Mouse (Mus musculus) limb, embryonic 11.5 days (tissue): Measurements from ENCODE around the gene Stk26. TPM values are rescaled to one million over a fixed set of nuclear protein-coding genes. Genes with fewer than 3 reads are reported as not detected.

Source experiments
- ATAC-seq: fragments of 200-750 bp; cut with Nextera tagmentation; 2 replicates; pipeline ENCODE4 v1.8.0; 2017; ENCODE audit warnings: low read depth; ENCODE audit not compliant: insufficient number of reproducible peaks, low FRiP score, low TSS enrichment
- DNase-seq: peaks from one replicate; pipeline ENCODE4 v3.0.0-alpha.2; 2015; ENCODE audit warnings: low spot score
- H3K27ac ChIP-seq: fragments of 300-500 bp; sonication (generic); replicated peaks from 2 replicates; pipeline ENCODE4 v1.5.1; 2014; ENCODE audit warnings: low read depth, mild to moderate bottlenecking, low read length
- H3K27me3 ChIP-seq: fragments of 300-500 bp; sonication (generic); 2 replicates; pipeline ENCODE4 v1.6.1; 2014; ENCODE audit warnings: mild to moderate bottlenecking, low read length, mixed read lengths; ENCODE audit not compliant: control insufficient read depth, insufficient read depth
- H3K36me3 ChIP-seq: fragments of 300-500 bp; sonication (generic); 2 replicates; pipeline ENCODE4 v1.6.1; 2014; ENCODE audit warnings: mild to moderate bottlenecking, low read length, moderate library complexity, mixed read lengths; ENCODE audit not compliant: control insufficient read depth, insufficient read depth
- H3K4me1 ChIP-seq: fragments of 300-500 bp; sonication (generic); 2 replicates; pipeline ENCODE4 v1.6.1; 2014; ENCODE audit warnings: low read length, mixed read lengths; ENCODE audit not compliant: control insufficient read depth, insufficient read depth
- H3K4me2 ChIP-seq: fragments of 300-500 bp; sonication (generic); 2 replicates; pipeline ENCODE4 v1.6.1; 2014; ENCODE audit warnings: low read depth, mild to moderate bottlenecking, moderate library complexity; ENCODE audit not compliant: severe bottlenecking
- H3K4me3 ChIP-seq: fragments of 300-500 bp; sonication (generic); 2 replicates; pipeline ENCODE4 v1.5.1; 2014; ENCODE audit warnings: low read depth, low read length
- H3K9ac ChIP-seq: fragments of 300-500 bp; sonication (generic); 2 replicates; pipeline ENCODE4 v1.6.1; 2014; ENCODE audit warnings: mild to moderate bottlenecking, low read length
- H3K9me3 ChIP-seq: fragments of 300-500 bp; sonication (generic); 2 replicates; pipeline ENCODE4 v1.6.1; 2016; ENCODE audit warnings: low read length; ENCODE audit not compliant: control insufficient read depth
- WGBS: fragments of 180-500 bp; shearing (Covaris S2); extraction: QIAGEN DNeasy Blood & Tissue Kit; methylation state at CpG from one replicate; pipeline ENCODE4 v1.1.7; 2014; 5-methylcytosine and 5-hydroxymethylcytosine counted together
- polyA plus RNA-seq: library from polyadenylated mRNA; unstranded; fragments of >200 nt; fragmentation: Nextera tagmentation; extraction: Ambion mirVana; gene quantifications from 2 replicates; pipeline ENCODE4 v1.2.1, GENCODE M21; 2014

Stk26 gene
- polyA plus RNA-seq, 1 experiment from 2014 or later, result 14.1 TPM

DNA sequence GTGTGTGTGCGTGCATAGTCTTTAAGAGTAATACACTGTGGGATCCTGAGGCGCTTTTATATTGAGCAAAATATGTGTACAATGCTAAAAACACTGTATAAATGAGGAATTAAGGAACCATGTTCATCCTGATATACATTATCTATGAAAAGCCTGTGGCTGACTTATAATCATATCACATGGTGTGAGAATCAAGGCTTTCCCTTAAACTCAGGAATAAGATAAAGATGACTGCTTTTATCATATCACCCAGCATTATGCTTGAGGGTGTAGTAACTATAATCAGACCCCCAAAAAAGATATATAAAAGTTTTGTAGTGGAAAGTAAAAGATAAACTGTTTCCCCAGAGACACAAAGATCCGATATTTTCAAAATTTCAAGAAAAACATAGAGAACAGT lies 62.6 kb downstream of the Stk26 start:
- H3K4me2 ChIP-seq, result no peak overlapping the region
- 81% methylated on average over 3 of the region's 3 CpGs for WGBS

DNA sequence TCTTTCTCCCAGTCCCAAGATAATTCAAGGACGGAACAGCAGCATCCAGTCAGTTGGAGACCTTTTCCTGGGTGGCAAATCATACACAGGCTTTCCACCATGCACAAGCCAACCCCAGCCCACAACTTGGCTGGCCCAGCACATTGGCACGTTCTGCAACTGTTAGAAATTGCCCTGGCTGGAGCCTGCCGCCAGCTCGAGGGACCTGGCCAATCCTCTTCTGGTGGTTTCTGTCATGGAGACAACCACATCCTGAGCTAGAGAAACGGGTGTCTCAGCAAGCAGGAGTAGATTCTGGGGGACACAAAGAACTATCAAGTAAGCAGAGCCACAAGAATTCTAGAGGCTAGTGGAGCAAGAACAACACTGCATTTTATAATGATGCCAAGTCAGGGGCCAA lies 69.1 kb downstream of the Stk26 start:
- Histone ChIP-seq H3K27me3 (no peaks in the 10 kb centered on the region), H3K27ac (no peak overlapping the region), H3K36me3 (no peaks in the 10 kb centered on the region), H3K4me2 (no peak overlapping the region), H3K9me3 (no peaks in the 10 kb centered on the region), H3K4me3 (no peak overlapping the region), H3K9ac (no peak overlapping the region), H3K4me1 (no peaks in the 10 kb centered on the region)
- DNase-seq, result no peak
- 82% methylated on average over 5 of the region's 5 CpGs for WGBS
- no peak for ATAC-seq

More for the DNA sequence above, 62.6 kb downstream of the Stk26 start:
- Histone ChIP-seq H3K27ac (no peak overlapping the region), H3K4me3 (no peak overlapping the region), H3K9ac (no peak overlapping the region), H3K4me1 (no peaks in the 10 kb centered on the region), H3K27me3 (no peaks in the 10 kb centered on the region), H3K9me3 (no peaks in the 10 kb centered on the region), H3K36me3 (no peaks in the 10 kb centered on the region)
- DNase-seq (no peak), ATAC-seq (no peak)

DNA sequence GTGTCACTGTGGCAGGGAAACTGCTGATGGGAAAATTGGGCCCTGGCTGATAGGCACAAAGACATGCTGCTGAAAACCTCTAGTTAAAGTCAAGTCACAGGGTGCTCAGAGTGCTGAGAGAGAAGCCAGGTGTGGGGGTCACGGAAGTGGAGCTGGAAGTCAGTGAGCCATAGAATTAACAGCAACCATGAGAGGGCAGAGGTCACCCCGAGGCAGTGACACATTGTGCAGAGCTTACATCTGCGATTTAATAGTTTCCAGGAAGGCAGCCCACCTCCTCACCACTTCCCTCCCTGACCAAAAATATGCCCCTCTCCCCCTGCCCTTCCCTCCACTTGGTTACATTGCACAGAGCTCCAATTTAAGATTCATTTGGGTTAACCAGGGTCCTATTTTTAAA lies 76.5 kb downstream of the Stk26 start:
- no peak overlapping the region for H3K9ac ChIP-seq
- H3K4me3 ChIP-seq, result no peak overlapping the region
- H3K4me2 ChIP-seq, result no peak overlapping the region
- DNase-seq, result peak; percentile 67
- no peaks in the 10 kb centered on the region for H3K36me3 ChIP-seq
- H3K9me3 ChIP-seq, result no peaks in the 10 kb centered on the region
- peak overlapping the region; percentile 5; the same call in 1 of the 2 replicates for H3K27ac ChIP-seq
- peak; percentile 68 for ATAC-seq
- H3K27me3 ChIP-seq, result no peaks in the 10 kb centered on the region
- H3K4me1 ChIP-seq, result peaks cover 2% of the 10 kb centered on the region; the same call in 1 of the 2 replicates
- WGBS, result 26% methylated on average over 3 of the region's 3 CpGs

DNA sequence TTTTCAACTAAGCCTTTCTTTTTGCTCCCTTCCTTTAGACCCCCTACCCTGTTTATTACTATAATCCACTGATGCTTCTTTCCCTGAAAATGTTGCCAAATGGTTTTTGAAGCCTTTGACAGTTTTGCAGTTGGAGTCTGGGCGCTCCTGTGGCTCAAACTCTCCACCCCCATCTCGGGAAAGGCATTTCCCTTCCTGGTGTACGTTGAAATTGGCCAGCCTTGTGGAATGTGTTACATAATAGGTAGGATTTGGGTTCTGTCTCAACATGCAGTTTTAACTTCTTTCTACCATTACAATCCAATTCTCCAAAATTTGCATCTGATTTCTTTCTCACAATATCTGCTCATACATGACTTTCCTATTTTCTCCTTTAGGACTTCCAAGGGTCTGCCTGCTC lies 77.9 kb downstream of the Stk26 start:
- H3K4me3 ChIP-seq, result no peak overlapping the region
- no peaks in the 10 kb centered on the region for H3K9me3 ChIP-seq
- 38% methylated on average over 3 of the region's 3 CpGs for WGBS
- no peak overlapping the region for H3K4me2 ChIP-seq
- no peak for DNase-seq
- no peak overlapping the region for H3K27ac ChIP-seq
- no peak for ATAC-seq
- peaks cover 2% of the 10 kb centered on the region; the same call in 1 of the 2 replicates for H3K4me1 ChIP-seq
- no peaks in the 10 kb centered on the region for H3K36me3 ChIP-seq
- H3K9ac ChIP-seq, result no peak overlapping the region
- H3K27me3 ChIP-seq, result no peaks in the 10 kb centered on the region

DNA sequence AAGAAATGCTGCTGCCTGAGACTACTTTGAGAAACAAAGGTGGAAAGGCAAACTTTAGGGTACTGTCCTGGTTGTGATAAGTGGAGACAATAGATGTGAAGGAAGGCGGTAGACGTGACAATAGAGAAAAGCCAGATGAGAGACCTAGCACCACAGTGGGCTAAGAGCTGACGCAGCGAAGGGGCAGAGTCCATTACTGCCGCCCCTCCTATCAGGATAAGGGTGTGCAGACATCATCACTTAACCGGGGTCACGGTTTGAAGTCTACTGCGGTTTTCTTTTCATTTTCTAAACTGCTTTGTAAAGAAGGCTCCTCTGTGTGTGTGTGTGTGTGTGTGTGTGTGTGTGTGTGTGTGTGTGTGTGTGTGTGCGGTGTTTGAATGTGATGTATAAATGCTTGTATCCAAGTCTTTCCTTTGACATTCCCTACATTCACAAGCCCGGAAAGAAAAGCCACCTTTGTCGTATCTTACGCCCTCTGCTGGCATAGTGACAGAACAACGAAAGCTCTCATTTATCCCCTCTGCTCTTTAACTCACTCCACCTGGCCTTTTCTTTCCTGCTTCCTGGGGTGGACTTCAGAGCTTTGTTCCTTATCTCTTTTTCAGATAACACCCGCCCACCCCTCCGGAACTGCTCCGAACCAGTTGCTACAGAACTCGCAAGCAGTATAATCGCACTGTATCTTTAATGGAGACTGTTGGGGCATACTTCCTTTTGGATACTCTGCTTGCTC lies 84.0 kb downstream of the Stk26 start:
- DNase-seq, result no peak
- no peak overlapping the region for H3K4me3 ChIP-seq

DNA sequence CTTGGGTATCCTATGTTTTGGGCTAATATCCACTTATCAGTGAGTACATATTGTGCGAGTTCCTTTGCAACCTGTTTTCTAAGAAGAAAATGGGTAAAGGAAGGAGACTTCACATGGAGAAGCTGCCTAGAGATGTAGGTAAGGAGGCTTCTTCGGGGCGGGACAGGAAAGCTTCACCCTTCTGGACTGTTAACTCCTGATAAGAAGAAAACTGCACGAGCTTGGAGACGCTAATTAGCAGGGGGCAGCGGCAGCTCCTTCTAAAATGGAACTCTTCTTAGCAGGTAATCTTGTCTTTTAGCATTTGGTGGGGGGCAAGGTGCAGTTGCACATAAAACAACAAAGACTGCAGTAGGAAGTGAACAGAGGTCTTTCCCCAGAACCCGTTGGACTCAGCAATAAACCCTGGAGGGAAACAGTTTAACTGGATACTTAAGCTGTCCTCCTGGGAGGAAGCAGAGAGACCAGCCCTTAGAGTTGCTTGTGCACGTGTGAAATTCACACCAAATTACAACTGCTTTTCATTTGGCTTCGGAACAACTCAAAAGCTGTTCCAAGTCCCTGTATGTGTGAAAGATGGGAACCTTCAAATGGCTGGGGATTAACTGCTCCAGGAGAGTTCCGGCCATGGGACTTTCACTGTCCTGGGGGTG lies 86.2 kb downstream of the Stk26 start:
- H3K4me3 ChIP-seq, result no peak overlapping the region
- H3K27me3 ChIP-seq, result no peaks in the 10 kb centered on the region
- no peak overlapping the region for H3K4me2 ChIP-seq
- H3K4me1 ChIP-seq, result no peaks in the 10 kb centered on the region
- H3K27ac ChIP-seq, result no peak overlapping the region
- DNase-seq (no peak), ATAC-seq (no peak)
- H3K36me3 ChIP-seq, result no peaks in the 10 kb centered on the region
- H3K9me3 ChIP-seq, result no peaks in the 10 kb centered on the region
- WGBS, result 42% methylated on average over 10 of the region's 10 CpGs
- no peak overlapping the region for H3K9ac ChIP-seq

More for the DNA sequence above, 84.0 kb downstream of the Stk26 start:
- no peak overlapping the region for H3K4me2 ChIP-seq
- H3K36me3 ChIP-seq, result no peaks in the 10 kb centered on the region
- WGBS, result 54% methylated on average over 17 of the region's 18 CpGs
- no peaks in the 10 kb centered on the region for H3K27me3 ChIP-seq
- H3K4me1 ChIP-seq, result no peaks in the 10 kb centered on the region
- no peak overlapping the region for H3K27ac ChIP-seq
- H3K9me3 ChIP-seq, result no peaks in the 10 kb centered on the region
- H3K9ac ChIP-seq, result no peak overlapping the region
- no peak for ATAC-seq

DNA sequence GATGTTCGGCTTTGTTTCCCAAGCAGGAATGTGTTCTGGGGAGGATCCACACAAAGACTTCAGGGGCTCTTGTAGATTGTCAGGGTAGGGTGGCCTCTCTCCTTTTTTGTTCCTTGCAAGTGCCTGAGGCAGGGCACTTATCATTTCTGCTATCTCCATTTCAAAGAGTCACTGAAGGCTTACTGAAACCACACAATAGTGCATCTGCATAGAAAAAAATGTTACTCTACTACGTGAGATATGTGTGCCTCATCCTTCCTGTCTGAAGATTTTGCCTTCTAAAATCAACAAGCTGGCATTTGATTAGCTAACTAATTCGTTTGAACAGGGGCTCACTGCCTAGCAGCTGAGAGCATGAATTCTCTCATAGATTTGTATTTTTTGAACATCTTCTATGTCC lies 89.5 kb downstream of the Stk26 start:
- Histone ChIP-seq H3K27me3 (no peaks in the 10 kb centered on the region), H3K27ac (no peak overlapping the region), H3K9me3 (no peaks in the 10 kb centered on the region), H3K4me3 (no peak overlapping the region), H3K36me3 (no peaks in the 10 kb centered on the region), H3K4me2 (no peak overlapping the region), H3K9ac (no peak overlapping the region), H3K4me1 (no peaks in the 10 kb centered on the region)
- DNase-seq (no peak), ATAC-seq (no peak)
- WGBS, result 64% methylated on average over 3 of the region's 3 CpGs

DNA sequence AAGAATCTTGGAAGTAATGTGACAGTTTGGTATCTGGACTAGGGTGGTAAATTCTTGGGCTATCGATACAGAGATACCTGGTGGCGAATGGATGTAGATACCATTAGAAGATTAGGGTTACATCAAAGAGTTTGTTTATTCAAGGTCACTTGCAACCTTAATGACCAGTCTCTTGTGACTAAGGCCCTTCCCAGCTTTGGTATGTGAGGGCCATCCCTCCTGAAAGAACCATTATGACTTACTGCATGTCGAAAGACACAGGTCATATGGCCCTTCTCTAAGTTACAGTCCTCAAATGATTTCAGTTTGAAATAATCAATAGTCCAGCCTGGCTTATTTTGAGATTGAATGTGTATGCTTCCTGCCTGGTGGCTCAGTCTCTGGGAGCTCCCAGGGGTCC lies 96.3 kb downstream of the Stk26 start:
- no peak for ATAC-seq
- H3K9me3 ChIP-seq, result no peaks in the 10 kb centered on the region
- no peaks in the 10 kb centered on the region for H3K36me3 ChIP-seq
- H3K9ac ChIP-seq, result no peak overlapping the region
- H3K4me3 ChIP-seq, result no peak overlapping the region
- H3K27me3 ChIP-seq, result no peaks in the 10 kb centered on the region
- DNase-seq, result no peak
- no peak overlapping the region for H3K4me2 ChIP-seq
- H3K27ac ChIP-seq, result no peak overlapping the region
- 82% methylated on average over 3 of the region's 3 CpGs for WGBS
- H3K4me1 ChIP-seq, result no peaks in the 10 kb centered on the region
